Mouse (Mus musculus) right cerebral cortex, postnatal 14 days (tissue): Measurements from ENCODE around the gene Notch2.
"Not testable (repeated sequence)": the region's sequence is repeated elsewhere in the genome, so short reads cannot be mapped to it uniquely, and the experiment has no call there.

ENCODE experiments used
- DNase-seq: peaks from one replicate; pipeline ENCODE4 v3.0.0; 2022

Notch2 gene

DNA sequence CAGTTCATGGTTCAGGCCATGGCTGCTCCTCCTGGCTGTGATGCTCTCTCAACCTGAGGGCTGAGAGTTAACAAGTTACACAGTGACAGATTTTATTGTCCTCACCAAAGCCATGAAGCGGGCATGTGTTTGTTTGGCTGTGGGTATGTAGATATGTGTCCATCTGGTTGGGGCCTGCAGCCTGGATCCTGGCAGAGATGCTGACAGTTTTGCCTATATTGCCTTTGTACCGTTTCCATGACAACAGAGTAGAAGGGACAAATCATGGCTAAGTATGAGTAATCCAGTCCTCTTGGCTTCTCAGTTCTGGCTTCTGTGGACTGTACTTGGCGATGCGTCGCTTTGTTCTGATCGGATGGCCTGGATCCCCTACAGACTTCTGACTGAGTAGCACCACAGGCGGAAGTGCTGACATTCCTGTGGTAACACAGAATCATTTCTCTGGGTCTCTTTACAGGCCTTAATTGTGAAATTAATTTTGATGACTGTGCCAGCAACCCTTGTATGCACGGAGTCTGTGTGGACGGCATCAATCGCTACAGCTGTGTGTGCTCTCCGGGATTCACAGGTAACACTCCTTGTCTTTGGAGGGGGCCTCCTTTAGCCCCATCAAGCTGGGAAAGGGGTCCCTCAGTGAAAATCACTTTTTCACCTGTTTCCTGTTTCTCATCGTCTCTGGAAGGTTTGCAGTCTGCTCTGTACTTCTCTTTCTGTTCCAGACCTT, 93.4 kb downstream of the Notch2 start:
- no peak for DNase-seq

DNA sequence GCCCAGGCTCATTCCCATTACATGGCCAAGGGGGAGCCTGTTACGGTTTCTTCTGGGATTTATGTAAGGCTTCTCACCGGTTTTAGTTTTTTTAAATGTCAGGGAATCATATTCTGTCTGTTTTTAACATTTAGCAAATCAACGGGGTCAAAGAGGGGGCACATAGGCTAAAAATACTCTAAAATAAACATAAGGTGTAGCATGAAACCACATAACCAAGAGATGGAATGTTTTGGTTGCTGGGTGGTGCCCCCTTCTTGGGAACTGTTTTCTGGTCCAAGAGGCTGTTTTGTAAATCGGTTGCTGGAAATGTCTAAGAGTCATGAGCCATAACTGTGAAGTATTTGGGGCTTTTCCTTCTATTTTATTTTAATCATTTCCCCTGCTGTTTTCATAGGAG, 95.1 kb downstream of the Notch2 start:
- no peak for DNase-seq

DNA sequence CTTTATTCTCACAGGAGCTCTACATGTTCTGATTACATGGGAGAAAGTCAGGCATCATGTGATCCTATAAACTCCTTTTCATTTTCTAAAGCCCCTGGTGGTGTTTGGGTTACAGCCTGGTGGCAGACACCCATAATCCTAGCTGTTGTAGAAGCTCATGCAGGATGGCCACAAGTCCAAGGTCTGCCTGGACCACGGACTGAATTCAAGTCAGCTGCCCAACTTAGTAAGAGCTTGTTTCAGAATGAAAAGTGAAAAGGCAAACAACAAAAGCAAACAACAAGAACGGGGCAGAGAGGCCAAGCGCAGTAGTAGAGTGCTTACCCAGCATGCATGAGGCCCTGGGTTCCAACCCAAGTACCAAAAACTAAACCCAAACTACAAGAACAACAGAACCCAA, 95.5 kb downstream of the Notch2 start:
- no peak for DNase-seq

DNA sequence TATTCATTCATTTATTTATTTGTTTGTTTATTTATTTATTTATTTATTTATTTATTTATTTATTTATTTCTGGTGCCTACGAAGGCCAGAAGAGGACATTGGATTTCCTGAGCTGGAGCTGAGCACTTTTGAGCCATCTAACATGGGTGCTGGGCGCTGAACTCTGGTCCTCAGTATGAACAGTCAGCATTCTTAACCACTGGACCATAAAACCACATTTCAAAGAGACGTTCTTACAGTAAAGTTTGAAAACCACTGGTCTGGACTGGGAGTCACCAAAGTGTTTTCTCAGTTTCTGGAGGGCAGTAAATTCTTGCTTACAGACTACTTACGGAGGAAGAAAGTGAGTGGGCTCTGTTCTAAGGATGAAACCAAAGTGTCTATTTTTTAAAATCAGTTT, 97.3 kb downstream of the Notch2 start:
- no peak for DNase-seq

DNA sequence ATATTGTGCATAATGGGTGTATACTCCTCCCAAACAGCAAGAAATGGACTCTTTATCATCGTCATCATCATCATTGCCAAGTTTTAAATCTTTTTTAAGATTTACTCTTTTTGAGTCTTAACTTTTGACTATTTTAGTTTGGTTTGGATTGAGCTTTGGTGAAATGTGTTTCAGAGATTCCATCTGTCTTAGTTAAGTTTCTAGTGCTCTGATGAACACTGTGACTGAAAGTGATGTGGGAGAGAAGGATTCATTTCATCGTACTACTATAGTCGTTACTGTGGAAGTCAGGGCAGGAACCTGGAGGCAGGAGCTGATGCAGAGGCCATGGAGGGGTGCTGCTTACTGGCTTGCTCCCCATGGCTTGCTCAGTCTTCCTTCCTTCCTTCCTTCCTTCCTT, 104.9 kb downstream of the Notch2 start:
- DNase-seq = no peak

DNA sequence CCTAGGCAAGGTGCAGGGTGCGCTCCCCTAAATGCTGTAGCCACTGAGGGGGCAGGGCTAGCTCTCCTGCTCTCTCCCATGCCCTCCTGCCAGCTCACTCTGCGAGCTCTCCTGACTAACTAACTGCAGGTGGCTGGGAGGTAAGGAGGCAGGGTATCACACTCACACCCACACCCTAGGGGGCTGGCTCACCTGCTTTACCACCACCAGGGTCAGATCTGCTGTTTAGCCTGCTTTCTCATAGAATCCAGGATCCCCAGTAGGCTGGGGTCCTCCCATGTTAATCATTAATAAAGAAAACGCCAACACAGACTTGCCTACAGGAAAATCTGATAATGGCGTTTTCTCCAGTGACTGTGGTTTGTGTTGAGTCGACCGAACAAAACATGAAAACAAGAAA, 106.0 kb downstream of the Notch2 start:
- DNase-seq = no peak

DNA sequence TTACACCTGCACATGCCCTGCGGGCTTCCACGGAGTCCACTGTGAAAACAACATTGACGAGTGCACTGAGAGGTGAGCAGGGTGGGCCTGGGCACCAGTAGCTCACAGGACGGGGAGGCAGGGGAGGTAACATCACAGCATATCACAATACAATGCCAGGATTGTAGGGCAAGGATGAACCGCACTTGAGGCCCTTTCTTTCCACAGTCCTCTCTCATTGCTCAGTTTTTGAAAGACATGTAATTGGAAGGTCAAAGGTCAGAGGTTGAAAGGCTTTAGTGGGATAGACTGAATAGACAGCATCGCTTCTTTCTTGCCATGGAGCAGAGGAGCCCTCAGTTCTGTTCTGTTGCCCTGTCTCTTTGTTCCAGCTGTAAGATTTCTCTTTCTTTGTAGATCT, 107.6 kb downstream of the Notch2 start:
- no peak for DNase-seq

DNA sequence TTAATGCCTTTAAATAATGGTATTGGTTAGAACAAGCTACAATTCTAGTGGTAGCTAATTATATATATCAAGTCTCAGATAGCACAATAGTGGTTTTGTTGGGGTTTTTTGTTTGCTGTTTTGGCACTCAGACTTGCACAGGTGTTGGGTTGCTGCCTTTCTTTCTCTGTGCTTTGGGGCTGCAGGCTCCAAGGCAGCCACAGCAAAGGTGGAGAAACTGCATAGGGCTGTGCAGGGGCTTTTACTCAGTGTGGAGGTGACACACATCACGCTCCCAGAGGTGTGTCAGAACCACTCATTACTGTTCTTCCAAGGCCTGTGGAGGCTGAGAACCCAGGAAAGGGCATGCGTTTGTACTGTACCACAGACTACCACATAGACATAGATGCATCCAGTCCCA, 114.4 kb downstream of the Notch2 start:
- DNase-seq = no peak

DNA sequence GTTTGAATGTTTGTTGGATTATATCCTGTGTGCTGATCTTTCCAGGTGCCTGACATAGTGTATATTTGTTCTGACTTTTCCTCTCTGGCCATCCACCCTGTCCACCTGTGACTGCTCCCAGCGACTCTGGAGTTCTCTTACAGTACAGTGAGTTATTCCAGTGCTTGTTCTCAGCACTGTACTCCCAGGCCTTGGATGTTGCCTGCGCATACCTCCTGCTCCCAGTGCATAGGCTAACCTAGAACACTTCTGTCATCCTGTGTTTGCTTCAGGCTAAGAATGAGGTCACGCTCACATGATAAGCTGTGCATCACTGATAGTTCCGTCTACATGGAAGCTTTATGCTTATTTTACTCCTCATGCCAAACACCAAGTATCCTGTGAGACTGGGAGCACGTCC, 115.4 kb downstream of the Notch2 start:
- no peak for DNase-seq

DNA sequence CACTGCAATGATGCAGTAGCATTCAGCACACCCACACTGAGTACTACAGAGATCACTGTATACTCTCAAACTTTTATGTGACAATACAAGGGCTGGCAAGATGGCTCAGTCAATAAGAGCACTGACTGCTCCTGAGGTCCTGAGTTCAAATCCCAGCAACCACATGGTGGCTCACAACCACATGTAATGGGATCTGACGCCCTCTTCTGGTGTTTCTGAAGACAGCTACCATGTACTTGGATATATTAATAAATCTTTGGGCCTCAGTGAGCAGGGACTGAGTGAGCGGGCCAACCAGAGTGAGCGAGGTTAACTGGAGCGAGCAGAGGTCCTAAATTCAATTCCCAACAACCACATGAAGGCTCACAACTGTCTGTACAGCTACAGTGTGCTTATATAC, 118.8 kb downstream of the Notch2 start:
- DNase-seq = not testable (repeated sequence)

DNA sequence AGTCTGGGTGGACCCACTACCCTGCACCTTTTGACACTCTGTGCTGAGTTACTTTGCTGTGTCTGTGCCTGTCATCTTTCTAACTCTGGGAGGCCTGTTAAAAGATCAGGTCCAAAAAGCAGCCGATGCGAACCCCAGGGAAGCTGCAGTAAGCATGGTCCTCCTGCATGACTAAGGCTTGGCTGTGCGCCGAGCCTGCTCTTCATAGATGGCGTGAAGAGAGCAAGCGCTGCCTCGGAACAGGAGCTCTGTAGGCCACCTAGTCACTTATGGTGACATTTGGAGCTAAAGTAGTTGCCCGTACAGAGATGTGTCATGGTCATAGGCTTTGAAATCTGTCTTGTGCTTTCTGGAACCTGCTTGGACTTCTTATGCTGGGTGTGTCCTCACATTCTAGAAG, 119.3 kb downstream of the Notch2 start:
- peak; percentile 27 for DNase-seq

DNA sequence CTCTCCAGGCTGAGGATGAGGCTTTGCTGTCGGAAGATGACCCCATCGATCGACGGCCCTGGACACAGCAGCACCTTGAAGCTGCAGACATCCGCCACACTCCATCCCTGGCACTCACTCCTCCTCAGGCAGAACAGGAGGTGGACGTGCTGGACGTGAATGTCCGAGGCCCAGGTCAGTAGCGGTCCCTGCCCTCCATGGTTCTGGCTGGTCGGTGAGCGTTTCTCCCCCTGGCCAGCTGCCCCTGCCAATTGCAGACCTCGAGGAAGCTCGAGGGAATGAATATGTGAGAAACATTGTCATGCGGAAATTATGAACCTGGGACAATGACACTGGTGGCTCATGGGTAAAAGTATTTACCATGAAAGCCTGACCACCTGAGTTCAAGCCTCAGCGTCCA, 128.1 kb downstream of the Notch2 start:
- DNase-seq = no peak

DNA sequence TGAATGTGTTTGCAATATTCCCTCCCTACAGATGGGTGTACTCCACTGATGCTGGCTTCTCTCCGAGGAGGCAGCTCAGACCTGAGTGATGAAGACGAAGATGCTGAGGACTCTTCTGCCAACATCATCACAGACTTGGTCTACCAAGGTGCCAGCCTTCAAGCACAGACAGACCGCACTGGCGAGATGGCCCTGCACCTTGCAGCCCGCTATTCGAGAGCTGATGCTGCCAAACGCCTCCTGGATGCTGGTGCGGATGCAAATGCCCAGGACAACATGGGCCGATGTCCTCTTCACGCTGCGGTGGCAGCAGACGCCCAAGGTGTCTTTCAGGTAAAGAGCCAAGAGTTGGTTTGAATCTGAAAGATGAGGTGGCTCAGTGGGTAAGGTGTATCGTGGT, 129.5 kb downstream of the Notch2 start:
- DNase-seq = no peak

DNA sequence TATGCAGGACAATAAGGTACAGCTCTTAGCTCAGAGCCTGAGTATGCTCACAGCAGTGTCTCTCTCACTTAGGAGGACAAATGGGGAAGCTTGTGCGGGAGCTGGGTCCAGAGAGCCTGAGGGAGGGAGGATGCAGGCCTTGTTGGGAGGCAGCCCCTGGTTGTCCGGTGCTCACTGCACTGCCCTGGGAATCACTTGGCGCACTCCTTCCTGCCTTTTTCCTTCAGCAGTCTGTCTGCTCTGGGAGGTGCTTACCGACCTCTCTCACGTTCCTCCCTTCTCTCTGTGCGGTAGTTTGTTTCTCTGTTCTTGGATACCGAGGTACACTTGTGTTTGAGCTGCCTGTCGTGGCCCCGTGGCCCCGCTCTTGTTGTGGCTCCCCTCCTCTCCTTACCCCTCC, 131.9 kb downstream of the Notch2 start:
- no peak for DNase-seq

DNA sequence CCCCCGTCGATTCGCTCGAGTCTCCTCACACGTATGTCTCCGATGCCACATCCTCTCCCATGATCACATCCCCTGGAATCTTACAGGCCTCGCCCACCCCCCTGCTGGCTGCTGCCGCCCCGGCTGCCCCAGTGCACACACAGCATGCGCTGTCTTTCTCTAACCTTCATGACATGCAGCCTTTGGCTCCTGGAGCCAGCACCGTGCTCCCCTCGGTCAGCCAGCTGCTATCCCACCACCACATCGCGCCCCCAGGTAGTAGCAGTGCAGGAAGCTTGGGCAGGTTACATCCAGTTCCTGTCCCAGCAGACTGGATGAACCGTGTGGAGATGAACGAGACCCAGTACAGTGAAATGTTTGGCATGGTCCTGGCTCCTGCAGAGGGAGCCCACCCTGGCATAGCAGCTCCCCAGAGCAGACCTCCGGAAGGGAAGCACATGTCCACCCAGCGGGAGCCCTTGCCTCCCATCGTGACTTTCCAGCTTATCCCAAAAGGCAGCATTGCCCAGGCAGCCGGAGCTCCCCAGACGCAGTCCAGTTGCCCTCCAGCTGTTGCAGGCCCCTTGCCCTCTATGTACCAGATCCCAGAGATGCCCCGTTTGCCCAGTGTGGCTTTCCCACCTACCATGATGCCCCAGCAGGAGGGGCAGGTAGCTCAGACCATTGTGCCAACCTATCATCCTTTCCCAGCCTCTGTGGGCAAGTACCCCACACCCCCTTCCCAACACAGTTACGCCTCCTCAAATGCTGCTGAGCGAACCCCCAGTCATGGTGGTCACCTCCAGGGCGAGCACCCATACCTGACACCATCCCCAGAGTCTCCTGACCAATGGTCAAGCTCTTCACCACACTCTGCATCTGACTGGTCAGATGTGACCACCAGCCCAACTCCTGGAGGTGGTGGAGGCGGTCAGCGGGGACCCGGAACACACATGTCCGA, 133.4 kb downstream of the Notch2 start:
- DNase-seq = no peak

DNA sequence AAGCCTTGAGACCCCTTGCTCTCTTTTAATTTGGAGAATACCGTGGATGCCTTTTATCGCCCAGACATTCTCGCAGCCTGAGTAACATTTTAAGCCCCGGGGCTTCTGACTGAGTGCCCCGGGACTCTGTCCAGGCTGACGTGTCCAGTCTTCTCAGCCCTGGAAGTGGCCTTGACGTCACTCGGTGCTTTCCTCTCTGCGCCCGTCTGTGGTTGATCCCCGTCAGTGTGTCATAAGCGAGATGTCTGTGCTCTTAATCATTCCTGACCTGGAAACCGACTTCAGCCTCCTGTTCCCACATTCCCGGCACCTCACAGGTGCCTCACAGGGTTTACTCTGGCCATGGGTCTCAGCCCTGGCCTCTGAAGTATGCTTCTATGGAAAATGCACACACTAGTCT, 134.4 kb downstream of the Notch2 start:
- DNase-seq = no peak

DNA sequence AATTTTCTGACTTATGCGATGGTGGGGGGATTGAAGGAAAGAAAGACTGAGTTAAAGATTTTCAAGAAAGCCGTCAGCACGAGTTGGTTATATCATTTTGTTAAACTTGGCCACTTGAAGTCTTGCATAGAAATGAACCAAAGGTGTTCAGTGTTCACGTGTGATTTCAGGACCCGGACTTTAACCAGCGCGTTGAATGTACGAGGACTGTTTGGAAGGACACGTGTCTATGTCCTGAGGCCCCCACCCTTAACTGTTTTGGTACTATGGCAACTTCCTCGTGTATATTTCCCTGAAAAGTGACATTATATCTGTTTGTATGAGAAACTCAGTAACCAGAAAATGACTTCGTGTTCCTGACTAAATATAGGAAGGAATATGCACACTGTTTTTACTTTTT, 136.6 kb downstream of the Notch2 start:
- no peak for DNase-seq

DNA sequence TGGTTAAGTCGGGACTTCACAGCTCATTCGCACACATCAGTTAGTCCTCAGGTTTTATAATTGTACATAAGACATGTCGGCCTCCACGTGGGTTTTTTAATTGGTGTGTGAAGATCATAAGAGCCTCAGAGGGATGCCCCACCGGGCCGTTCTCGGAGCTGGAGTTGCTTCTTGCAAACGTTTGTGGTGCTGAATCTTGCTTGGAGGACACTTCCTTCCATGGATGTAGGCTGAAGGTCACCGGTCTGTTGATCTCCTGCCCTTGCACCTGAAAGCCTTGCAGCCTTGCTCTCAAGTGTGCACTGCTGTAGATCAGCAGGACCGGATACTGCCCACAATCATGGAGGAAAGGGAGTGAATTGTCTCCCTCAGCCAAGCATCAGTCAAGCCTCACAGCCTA, 137.7 kb downstream of the Notch2 start:
- DNase-seq = no peak

DNA sequence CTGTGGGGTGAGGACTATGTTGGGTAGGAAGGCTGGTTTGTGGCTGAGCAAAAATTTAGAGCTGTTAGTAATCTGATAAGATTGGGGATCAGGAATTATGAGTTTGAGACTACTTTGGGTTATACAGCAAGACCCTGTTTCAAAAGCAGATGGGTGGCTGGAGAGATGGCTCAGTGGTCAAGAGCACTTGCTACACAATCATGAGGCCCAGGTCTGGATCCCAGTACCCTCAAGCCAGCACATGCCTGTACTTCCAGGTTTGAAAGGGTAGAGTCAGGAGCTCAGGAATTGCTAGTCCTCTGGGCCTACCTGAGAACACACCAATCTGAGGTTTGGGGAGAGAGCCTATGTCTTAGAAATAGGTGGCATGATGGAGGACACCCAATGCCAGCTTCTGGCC, 140.1 kb downstream of the Notch2 start:
- DNase-seq = no peak

DNA sequence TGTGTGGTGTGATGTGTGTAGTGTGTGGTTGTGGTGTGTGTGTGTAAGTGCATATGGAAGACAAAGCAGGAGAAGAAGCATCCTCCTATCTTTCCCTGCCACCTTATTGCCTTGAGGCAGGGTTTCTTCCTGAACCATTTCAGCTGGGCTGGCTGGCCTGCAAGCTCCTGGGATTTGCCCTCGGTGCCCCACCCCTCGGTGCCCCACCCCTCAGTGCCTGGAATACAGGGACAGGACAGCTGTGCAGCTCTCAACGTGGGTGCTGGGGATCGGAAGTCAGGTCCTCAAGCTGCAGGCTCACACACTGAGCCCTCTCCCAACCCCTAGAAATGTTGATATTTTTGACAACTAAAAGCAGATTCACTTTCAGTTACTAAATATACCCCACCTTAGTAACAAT, 142.8 kb downstream of the Notch2 start:
- no peak for DNase-seq

DNA sequence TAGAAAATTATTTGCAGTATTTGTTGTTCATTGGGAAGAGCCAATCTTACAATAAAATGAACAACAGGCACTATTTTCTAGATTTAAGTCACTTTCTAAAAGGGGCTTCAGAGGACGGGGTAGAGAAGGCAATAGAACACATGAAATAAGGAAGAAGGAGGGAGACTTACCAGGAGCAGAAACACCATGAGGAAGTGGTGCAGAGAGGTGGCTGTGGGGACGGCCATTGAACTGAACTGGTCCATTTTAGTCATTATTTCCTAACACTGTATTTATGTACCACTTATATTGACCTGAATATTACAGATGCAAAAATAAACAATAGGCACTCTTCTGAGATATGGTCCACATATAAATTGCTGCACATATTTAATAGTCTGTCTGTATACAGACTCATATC, 143.7 kb downstream of the Notch2 start:
- no peak for DNase-seq

DNA sequence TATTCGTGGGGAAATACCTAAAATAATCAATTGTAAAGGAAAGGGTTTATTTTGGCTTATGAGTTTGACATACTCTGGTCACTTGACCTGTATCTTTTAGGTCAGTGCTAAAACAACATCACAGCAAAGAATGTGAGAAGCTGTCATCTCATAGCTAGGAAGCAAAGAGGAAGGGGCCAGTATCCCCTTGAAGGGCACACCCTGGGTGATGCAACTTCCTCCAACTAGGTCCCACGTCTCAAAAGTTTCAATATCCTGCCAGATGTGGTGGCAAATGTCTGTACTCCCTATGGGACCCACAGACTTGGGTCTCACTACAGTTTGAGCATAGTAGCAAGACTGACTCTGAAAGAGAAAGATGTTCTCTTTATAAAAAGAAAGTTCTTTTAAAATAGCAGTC, 144.3 kb downstream of the Notch2 start:
- DNase-seq = no peak

DNA sequence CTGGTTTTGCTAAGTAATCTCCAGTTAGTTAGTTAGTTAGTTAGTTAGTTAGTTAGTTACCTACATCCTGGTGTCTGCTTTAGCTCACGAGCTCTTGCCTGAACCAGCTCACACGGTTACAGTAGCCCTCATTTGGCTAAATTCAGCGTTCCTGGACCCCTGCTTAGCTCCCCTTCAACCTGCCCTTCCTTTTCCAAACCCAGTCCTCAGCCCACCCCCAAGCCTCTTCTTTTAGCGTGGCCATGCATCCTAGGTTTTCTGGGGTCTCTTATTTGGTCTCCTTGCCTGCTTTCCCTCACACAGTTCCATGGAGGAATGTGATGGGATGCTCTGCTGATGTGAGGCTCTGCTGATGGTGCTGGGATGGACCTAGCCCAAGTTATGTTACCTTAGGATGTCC, 145.3 kb downstream of the Notch2 start:
- DNase-seq = no peak

DNA sequence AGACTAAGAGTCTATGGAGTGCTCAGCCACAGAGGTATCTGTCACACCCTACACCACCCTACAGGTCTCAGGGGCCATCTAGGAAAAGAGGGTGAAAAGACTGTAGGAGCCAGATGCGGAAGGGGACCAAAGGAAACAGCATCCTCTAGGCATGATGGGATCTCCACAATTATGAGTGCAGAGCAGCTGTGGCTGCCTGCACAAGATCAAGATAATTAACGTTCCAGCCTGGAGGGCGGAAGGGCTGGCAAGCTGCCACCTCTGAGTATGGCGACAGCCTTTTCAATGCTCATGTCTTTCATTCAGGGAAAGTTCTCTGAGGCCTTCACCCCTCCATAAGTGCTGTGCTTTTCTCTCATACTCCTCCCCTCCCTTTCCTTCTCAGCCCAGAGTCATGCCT, 146.0 kb downstream of the Notch2 start:
- no peak for DNase-seq

DNA sequence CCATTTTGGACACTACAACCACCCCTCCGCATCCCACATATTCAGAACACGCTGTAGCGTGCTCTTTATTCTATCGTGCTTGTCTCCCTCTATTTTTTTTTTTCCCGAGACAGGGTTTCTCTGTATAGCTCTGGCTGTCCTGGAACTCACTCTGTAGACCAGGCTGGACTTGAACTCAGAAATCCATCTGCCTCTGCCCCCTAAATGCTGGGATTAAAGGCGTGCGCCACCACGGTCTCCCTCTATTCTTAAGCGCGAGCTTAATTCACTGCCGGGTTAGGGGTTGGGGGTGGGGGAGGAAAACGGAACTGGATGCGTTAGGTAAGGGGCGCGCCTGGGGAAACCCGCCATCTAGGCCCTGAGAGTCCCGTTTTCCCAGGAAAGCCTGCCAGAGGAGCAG, 147.0 kb downstream of the Notch2 start, which contains the start of gene Adam30:
Adam30 (plus strand) TSS at position 301 of the 400 bp plus-strand sequence.
- no peak for DNase-seq
